Mouse (Mus musculus) ovary, adult 18-20 months (tissue): ENCODE measurements at regions not wholly inside any gene's neighbourhood (a gene's known extent, or its start where the extent isn't known, plus 50 kb on each side); places are given as distances from the start of the nearest gene placed in this dataset.

Source experiments
- DNase-seq: peaks from one replicate; pipeline ENCODE4 v3.0.0; 2022; ENCODE audit warnings: low spot score, mixed read lengths

DNA sequence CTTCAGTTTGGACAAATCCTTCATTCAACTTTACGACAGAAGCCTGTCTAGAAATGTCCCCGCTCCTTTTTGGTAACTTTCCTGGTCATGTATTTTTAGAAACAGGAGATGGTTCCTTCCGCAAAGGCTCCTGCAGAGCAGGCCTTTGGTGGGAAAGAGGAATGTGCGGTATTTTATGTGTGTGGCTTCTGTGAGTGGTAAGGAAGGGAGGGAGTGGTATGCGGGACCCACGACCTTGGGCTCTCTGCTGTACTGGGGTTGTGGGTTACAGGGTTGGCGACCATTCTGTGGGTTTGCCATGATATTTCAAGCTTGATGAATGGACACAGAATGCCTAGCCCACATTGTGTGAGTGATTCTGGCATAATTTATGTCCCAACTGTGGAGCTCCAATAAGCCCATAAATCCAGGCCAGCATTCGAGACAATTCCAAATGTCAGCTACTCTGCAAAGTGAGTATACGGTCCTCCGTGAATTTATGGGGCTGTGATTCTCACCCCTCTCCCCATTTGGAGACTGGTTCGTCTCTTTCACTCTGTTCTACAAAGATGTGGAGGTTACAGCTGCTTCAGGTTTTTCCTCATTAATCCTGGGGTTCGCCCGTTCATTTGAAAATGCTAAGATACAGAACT lies 109.3 kb upstream of the Rxfp2 start:
- DNase-seq: no peak

DNA sequence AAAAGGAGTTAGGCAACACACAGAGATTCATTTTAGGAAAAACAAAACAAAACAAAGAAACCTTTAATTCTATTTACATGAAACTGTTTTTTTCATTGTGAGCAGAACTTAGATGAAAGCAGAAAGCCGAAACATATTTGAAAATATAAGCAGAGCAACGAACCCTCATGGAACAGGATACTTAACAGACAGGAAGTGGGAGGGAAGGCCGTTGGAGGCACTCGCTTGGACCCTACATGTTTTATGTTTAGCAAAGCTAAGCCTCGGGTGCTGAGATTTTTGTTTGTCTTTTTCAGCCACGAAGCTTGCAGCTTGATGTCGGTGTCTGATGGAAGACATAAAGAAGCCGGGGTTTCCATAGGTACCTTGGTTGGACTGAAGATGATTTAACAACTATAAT lies 108.5 kb upstream of the Rxfp2 start:
- DNase-seq: no peak

DNA sequence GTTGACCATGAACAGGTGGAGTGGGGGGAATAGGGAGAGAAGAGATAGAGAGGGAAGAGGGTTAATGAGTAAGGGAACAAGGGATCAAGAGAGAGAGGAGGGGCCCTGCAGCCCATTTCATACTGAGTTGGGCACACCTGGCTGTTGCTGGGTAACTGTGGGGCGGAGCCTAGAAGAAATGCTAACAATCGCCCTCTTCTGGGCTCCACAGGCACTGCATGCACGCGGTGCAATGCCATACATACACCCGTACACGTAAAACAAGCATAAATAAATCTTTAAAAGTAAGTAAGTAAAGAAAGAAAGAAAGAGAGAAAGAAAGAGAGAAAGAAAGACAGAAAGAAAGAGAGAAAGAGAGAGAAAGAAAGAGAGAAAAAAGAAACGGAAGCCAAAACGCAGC lies 106.5 kb upstream of the Rxfp2 start:
- DNase-seq: no peak

DNA sequence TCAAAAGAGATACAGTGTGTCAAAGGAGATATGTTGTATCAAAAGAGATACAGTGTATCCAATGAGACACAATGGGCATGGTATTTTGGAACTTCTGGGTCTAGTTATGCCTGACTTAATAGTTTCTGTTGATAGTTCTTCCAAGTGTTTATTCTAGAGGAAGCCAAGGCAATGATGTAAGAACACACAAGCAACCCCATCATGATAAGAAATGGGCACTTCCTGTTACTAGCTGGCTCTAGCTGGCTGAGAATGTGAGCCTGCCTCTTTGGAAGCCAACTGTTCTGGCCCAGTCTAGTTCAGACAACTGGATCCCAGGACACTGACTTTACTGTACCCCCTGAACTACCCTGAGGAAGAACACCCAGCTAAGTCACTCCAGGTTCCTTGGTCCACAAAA lies 102.7 kb upstream of the Rxfp2 start:
- DNase-seq: no peak

DNA sequence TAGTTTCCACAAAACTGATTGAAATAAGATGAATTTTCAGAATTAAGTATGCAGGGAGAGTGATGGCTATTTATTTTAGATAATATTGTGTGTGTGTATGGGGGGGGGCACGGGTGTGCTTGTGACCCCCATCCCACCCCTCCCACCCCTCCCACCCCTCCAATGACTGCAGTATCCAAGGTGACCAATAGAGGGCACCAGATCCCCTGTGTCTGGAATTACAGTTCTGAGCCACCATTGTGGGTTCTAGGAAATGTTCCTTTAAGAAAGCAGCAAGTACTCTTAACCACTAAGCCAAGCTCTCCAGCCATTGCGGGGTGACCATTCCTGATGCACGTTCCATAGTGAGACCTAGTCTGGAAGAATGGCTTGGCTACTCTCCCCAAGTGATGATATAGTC lies 101.1 kb upstream of the Rxfp2 start:
- no peak for DNase-seq

DNA sequence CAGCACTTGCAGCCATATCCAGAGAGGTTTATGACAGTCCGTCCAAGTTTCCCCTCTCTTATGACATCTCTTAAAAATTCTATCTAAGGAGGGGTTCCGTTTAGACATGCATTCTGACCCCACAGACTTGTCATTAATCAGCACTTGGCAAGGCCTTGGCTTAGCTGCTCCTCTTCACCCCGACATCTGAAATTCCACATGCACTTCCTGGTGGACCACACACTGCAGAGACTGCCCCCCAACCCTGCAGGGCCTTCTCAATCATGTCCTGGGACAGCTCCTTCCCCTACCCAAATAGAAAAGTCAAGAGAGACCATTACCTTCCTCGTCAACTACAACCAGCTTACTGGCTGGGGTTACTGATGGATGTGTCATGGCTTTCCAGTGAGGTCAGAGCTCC lies 99.4 kb upstream of the Rxfp2 start:
- DNase-seq: no peak

DNA sequence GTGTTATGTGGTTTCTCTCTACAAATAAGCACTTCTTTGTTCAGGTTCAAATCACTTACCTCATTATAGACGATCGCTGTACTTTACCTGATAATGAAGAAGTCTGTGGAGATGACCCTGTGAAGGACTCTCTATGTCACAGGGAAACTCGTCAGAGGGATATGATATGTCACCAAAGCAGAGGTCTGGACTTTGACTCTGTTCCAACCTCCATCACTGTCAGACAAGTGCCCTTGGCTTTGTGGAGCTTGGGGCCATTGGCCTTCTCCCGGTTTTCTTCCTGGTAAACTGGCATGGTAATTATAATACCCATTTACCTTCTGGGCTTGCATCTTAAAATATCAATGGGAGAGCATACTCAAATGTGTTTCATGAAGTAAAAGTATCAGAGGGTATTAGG lies 98.1 kb upstream of the Rxfp2 start:
- no peak for DNase-seq

DNA sequence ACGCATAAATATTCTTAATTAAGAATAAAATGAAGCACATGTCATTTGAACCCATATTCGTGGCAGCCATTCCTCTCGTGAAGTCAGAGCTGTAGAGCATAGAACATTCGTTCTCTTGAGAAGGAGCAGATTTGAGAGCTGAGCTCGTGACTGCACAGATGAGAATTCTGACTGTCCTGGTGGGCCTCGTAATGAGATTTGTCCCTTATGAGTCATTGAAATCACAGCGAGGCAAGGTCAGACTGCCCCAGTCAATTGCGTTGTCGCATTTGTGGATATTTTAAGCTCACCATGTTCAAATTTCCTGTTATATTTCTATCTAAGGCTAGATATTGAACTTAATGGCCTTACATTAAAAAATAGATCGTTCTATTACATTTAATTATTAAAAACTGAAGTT lies 94.0 kb upstream of the Rxfp2 start:
- DNase-seq: no peak

DNA sequence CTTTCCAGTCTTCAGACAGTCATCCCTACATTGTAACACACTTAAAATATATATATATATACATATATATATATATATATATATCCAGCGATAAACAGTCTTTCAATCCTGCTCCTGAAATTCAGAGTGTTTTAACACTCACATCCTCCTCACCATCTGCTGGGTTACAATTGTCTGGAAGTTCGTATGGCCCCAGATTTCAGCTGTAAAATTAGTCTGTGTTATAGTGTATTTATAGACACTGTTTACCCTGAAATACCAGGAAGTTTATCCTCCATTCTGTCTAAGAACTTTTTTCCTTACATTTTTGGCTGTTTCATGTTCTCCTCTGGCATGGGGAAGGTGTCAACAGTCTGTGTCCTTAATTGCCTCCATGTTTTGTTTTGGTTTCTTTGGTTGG lies 91.7 kb upstream of the Rxfp2 start:
- no peak for DNase-seq

DNA sequence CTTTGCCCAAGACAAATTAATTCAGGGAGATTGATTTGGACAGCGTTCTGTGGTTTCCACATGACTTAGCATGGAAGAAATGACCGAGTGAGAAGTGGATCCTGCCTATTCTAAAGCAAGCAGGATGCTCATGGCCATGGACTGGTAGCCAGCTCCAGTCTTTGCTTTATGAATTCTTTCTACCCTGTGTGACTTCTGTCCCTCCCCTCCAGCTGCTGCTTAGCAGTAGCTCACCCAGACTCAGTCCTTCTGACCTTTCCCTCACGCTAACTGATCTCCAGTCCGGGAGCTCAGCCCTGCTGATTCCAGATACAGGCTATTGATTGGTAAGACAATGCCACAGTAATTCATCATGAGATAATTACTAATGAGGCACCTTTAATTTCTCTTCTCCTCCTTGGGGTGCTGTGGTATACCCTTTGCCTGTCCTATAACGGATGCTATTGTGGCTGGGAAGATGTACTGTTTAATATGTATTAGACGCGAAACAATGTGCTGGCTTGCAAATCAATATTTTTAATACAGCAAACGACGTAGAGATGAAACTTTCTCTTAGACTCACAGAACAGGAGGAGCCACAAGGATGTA lies 86.8 kb upstream of the Rxfp2 start:
- DNase-seq: no peak

DNA sequence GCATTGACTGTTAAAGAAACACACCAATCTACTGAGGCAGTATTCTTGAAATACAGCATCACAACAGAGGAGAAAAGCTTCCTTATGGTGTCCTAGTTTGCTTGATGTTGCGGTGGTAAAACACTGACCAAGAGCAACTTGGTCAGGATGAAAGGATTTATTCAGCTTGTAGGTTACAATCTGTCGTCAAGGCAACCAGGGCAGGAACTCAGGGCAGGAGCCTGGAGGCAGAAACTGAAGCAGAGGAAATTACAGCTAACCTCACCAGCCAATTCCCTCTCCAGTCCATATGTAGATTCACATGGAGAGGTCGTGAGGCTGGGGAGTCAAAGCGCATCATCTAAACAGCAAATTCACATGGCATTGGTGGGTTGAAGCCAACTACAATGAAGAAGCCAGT lies 86.3 kb upstream of the Rxfp2 start:
- DNase-seq: no peak

DNA sequence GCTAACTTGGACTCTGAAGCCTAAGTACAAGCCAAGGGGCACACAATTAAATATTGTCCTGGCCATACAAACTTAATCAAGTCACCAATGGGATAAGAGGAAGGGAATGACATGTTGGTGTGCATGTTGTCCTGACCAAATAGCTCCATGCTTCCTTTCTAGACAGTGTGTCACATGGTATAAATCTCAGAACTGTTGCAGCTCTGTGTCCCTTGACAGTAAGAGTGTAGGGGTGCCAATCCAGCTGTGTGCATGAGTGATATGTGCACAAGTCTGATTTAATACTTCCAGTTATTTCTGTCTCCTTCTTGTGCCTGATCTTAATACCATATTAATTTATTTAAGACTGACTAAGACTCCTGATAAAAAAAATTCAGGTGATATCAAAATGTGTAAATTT lies 72.8 kb upstream of the Rxfp2 start:
- no peak for DNase-seq

DNA sequence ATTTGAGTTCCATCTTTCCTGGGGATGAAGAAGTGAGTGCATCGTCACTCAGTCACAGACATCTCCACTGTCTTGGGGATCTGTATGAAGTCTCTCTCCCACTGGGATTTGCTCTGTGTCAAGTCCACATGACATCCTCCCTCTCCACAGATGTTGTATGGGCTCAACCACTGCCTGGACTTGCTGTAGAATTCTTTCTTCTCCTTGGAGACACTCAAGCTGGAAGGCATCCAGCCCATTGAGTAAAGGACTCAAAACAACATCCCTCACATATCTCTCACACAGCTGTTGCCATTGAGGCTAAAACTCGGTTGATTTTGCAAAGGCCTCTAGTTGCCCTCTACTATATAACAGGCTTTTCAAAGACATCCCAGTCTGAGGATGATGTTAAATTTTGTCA lies 71.0 kb upstream of the Rxfp2 start:
- no peak for DNase-seq

DNA sequence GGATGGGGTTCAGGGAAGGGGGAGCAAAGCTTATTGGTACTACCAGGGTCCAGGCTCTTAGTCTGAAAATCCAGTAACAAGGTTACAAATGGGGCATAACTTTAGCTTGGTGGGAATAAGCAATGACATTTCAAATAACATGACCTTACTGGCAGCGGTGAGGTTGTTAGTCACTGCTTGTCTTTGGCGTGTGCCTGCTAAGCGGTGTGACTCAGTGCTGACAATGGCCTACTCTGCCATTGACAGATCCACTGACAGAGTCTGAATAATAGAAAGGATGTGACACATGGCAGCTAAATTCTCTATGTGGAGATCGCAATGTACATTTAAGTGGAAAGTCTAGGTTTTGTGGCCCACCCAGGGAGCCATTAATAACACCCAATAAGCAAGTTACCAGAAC lies 61.5 kb upstream of the Rxfp2 start:
- no peak for DNase-seq

DNA sequence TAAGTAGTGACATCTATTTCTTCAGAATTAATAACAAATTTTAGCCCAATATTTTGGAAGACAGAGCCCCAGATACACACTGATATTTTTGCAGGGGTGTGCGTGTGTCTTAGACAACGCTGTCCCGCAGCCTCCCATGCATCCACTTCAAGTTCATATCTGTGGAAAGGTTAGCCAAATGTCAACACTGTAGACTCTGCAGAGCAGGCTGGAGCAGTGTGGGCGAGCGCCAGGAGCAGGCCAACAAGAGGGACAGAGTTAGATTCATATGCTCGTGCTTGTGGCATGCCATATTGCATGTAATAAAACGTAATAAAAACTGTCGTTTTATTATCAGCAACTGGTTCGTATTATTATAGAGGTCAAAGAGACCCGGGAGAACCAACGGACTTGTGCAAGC lies 57.3 kb upstream of the Rxfp2 start:
- no peak for DNase-seq

DNA sequence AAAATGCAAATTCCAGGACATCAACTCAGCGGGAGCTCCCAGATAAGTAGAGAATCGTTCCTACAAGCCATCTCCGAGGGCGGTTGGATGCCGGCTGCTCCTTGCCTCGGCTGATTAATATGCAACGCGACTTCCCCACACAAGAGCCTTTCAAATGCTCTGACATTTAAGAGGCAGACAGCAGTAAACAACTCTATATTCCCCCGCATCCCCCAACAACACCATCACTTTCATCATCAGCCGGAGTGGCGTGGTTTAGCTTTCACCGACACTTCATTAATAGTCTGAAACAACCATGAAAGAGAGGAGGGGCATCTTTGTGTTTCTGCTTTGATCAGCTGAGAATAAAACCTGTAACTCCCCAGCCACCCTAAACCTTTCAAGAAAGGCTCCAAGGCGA lies 53.7 kb upstream of the Rxfp2 start:
- no peak for DNase-seq
